Mouse (Mus musculus) megakaryocyte, embryonic 14.5 days (primary cell): ENCODE measurements at regions not wholly inside any gene's neighbourhood (a gene's known extent, or its start where the extent isn't known, plus 50 kb on each side); places are given as distances from the start of the nearest gene placed in this dataset.

Experiments used
- H3K27me3 ChIP-seq: replicated peaks from 2 replicates; pipeline ENCODE3; 2012; ENCODE audit warnings: inconsistent platforms
- H3K36me3 ChIP-seq: replicated peaks from 2 replicates; pipeline ENCODE3; 2012; ENCODE audit warnings: low read length, inconsistent platforms, mixed read lengths
- H3K4me1 ChIP-seq: 2 replicates; pipeline ENCODE4 v1.6.1; 2012; ENCODE audit warnings: inconsistent platforms
- H3K4me3 ChIP-seq: replicated peaks from 2 replicates; pipeline ENCODE3; 2012; ENCODE audit warnings: moderate library complexity, mild to moderate bottlenecking, inconsistent platforms
- H3K9me3 ChIP-seq: 2 replicates; pipeline ENCODE4 v1.6.1; 2012; ENCODE audit warnings: inconsistent platforms
- FLI1 ChIP-seq: IDR thresholded peaks from 2 replicates; pipeline ENCODE4 v1.6.1; 2012; ENCODE audit warnings: low read length, inconsistent platforms, mixed read lengths
- GATA1 ChIP-seq: IDR thresholded peaks from 3 replicates; pipeline ENCODE4 v1.6.1; 2012; ENCODE audit warnings: mixed read lengths, low read length, inconsistent platforms, borderline replicate concordance

DNA sequence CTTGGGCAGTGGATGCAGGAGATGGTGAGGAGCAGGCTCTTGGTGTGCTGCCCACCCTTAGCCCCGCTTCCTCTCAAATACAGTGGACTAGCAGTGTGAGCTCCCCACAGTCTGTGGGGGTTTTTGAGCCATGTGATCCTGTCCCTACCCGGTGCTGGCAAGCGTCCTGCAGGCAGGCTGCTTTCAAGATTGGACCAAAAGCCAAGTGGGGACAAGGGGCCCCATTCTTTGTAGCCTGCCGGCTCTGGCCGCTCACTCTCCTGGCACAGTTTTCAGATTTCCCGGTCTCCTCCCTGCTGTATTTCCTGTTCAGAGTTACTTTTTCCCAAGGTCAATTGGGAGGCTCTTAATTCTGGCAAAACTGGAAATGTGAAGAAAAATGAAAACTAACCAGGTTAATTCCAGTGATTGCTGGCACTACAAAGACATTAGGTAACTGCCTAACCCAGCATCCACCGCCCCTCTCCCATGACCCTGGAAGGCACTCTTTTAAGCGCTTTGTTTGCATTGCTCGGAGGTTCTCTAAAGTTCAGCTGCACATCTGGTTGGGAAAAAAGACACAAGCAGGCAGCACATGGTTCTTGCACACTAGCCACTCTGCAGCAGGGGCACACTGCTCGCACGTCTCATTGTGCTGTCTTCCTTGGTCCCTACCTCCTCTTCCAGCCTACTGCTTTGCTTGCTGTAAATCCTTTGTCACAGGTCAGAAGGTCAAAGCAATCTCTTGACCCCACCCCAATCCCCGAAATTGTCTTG is 105.6 kb downstream of the Rassf10 start:
- no peaks in the 10 kb centered on the region for H3K4me1 ChIP-seq
- no peaks in the 10 kb centered on the region for H3K9me3 ChIP-seq
- no peak overlapping the region for H3K4me3 ChIP-seq
- TF ChIP-seq FLI1 (no peak), GATA1 (no peak)
- no peaks in the 10 kb centered on the region for H3K36me3 ChIP-seq
- H3K27me3 ChIP-seq: peaks cover 6% of the 10 kb centered on the region

DNA sequence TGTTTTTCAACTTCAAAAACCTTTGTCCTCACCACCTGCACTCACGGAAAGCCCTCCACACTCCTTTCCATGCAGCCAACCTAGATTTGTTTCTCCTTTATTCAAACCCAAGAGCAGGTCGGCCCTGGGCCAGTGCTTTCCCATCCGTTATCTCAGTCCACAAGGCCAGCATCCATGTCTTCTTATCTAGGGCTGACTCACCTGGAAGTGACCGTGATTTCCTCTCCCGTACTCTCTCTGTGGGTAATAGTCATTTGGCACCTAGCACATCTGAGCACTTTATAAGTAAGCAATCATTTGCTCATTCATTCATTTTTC is 106.2 kb downstream of the Rassf10 start:
- Histone ChIP-seq H3K9me3 (no peaks in the 10 kb centered on the region), H3K27me3 (peaks cover 6% of the 10 kb centered on the region), H3K4me3 (no peak overlapping the region), H3K4me1 (no peaks in the 10 kb centered on the region), H3K36me3 (no peaks in the 10 kb centered on the region)
- no peak for TF ChIP-seq GATA1
- TF ChIP-seq FLI1: no peak

DNA sequence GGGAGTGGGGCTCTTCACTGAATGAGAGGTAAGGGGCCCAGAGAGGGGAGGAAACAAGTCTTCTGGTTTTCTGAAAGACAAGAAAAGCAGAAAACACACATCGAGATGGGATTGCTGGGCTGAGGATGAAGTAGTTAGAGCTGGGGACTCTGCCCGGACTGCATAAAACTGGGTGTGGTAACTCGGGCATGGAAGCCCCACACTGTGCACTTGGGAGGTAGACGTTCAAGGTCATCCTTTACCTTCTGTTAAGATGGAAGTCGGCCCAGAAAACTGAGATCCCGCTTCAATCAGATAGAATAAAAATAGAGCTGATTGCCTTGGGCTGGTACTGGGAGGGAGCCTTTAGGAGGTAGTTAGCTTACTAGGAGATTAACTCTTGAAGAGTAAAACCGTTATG is 107.2 kb downstream of the Rassf10 start:
- TF ChIP-seq GATA1 (no peak), FLI1 (no peak)

DNA sequence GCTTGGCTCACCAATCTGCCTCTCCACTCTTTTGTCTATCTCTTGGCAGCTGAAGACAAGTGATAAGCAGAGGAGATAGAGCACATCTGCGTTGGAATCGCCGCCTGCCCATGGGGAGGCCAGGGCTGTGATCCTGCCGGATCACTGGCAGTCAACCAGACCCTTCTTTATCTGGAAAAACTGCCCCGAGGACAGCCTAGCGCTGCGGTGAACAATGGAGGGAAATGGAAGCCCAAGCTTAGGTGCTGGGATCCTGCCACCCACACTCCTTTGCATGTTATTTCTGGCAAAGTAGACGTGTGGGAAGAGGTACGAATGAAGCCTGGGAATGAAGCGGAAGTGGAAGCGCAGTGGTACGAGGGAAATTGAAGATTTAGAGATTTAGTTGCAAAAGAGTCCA is 112.8 kb downstream of the Rassf10 start:
- Histone ChIP-seq H3K36me3 (no peaks in the 10 kb centered on the region), H3K4me3 (no peak overlapping the region), H3K9me3 (no peaks in the 10 kb centered on the region), H3K27me3 (no peaks in the 10 kb centered on the region), H3K4me1 (no peaks in the 10 kb centered on the region)
- TF ChIP-seq GATA1 (no peak), FLI1 (no peak)

More for the DNA sequence above, 107.2 kb downstream of the Rassf10 start:
- no peaks in the 10 kb centered on the region for H3K4me1 ChIP-seq
- peaks cover 6% of the 10 kb centered on the region for H3K27me3 ChIP-seq
- no peak overlapping the region for H3K4me3 ChIP-seq
- no peaks in the 10 kb centered on the region for H3K9me3 ChIP-seq
- no peaks in the 10 kb centered on the region for H3K36me3 ChIP-seq

DNA sequence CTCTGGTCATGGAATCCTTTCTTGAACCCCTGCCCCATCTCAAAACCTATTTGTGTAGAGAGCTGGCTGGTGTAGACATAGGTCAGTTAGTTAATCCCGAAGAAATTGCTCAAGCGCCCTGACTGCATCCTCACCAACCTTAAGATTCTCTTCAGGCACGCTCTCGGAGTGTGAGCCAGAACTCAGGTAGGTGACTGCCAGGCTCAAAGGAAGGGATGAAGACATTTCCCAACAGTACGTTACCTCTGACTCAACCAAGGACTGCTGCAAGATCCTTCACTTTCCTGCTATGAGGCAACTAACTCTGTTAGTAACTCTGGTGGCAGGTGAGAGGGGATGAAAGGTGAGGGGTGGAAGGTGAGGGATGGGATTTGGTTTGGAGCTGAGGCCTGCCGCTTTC is 114.5 kb downstream of the Rassf10 start:
- Histone ChIP-seq H3K4me1 (no peaks in the 10 kb centered on the region), H3K27me3 (no peaks in the 10 kb centered on the region), H3K9me3 (no peaks in the 10 kb centered on the region), H3K4me3 (no peak overlapping the region), H3K36me3 (no peaks in the 10 kb centered on the region)
- TF ChIP-seq FLI1: no peak
- no peak for TF ChIP-seq GATA1

DNA sequence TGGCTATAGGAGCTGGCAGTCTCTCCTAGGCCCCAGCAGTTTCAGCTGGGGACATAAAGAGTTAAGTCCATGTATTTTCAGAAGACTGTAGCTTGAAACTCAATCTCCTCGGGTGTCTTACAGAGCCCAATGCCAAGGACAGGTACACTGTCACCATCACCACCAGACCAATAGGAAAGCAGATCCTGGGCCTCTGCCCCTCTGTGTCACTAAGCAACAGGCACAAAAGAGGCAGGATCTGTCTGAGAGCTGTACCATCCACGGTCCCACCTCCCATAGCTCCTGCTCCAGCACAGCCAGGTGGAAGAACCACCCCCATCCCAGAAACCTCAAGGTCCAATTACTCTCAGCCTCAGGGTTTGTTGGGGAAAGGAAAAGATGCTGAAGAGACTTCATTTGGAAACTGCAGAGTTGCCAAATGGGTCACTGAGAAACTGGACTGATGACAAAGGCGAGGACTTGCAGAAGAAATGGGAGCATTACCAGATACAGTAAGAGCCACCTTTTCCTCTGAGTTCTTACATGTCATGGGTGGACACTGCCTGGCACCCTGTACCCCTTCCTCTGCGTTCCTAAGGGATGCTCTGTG is 115.7 kb downstream of the Rassf10 start:
- no peak overlapping the region for H3K4me3 ChIP-seq
- no peaks in the 10 kb centered on the region for H3K36me3 ChIP-seq
- no peaks in the 10 kb centered on the region for H3K27me3 ChIP-seq
- H3K4me1 ChIP-seq: no peaks in the 10 kb centered on the region
- no peaks in the 10 kb centered on the region for H3K9me3 ChIP-seq
- TF ChIP-seq GATA1 (no peak), FLI1 (no peak)

DNA sequence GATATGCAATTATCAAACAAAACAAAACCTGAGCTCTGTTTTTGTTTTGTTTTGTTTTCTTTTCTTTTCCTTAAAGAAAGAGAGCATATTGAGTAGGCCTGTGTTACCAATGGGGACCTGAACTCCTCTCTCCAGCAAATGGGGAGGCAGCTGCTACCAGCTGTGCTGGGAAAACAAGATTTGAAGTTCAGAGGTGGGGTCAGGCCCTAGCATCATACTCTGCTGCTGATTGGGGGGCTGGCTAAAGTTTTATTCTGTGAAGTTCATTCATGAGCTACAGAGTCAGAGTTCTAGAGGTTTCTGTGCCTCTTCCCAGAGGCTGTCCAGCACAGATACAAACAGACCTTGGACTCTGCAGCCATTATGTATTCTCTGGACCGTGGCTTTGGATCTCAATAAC is 117.7 kb downstream of the Rassf10 start:
- Histone ChIP-seq H3K36me3 (no peaks in the 10 kb centered on the region), H3K27me3 (no peaks in the 10 kb centered on the region), H3K4me3 (no peak overlapping the region), H3K9me3 (no peaks in the 10 kb centered on the region), H3K4me1 (no peaks in the 10 kb centered on the region)
- TF ChIP-seq GATA1: no peak

DNA sequence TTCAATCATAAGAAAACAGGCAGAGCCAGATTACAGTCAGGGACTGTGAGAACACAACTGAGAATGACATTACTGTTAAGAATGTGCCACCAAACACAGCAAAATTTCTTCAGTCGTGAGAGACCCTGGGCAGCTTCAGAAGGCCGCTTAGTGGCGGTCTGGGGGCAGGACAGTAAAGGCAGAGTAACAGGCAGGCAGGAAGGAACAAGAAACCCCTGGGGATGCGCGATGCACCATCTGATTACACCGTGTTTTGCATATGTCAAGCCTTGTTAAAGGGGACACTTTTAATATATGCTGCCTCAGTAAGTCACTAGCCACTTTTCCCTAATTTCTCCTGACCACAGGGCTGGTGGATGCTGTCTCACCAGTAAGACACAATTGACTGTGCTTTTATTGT is 120.0 kb downstream of the Rassf10 start:
- H3K27me3 ChIP-seq: no peaks in the 10 kb centered on the region
- TF ChIP-seq GATA1 (no peak), FLI1 (no peak)
- H3K4me1 ChIP-seq: no peaks in the 10 kb centered on the region
- H3K9me3 ChIP-seq: no peaks in the 10 kb centered on the region
- H3K36me3 ChIP-seq: no peaks in the 10 kb centered on the region
- no peak overlapping the region for H3K4me3 ChIP-seq

DNA sequence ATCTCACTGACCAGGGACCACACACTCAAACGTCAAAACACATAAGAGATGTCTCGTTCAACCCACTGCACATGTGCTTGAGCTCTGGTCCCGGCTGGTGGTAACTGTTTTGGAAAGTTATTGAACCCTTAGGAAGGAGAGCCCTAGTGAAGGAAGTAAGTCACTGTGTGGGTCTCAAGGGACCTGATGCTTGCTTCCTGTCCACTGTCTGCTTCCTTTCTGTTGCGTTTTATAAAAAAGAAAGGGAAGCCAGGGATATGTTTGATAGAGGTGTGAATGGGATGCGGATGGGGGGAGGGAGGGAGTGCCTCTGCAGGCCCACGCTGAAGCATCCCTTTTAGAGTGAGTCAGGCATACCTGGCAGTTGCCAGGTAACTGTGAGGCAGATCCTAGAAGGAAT is 121.6 kb downstream of the Rassf10 start:
- no peaks in the 10 kb centered on the region for H3K27me3 ChIP-seq
- no peaks in the 10 kb centered on the region for H3K9me3 ChIP-seq
- TF ChIP-seq FLI1 (no peak), GATA1 (no peak)

DNA sequence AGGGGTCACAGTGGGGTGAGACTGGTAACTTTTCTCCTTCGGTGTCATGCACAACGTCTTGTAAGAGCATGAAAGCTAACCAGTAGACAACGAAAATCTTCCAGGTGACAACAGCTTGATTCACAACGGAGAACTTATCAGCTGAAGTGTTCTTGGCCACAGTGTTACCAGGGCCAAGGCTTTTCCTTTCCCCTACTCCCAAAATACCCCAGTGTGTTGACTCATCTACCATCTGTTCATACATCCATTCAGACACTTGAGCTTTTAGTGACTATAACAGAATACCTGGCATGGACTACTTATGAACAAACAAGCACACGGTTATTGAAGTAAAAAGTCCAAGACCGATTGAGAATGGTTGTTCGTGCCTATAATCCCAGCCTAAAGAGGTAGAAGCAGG is 122.5 kb downstream of the Rassf10 start:
- H3K36me3 ChIP-seq: no peaks in the 10 kb centered on the region
- TF ChIP-seq FLI1 (no peak), GATA1 (no peak)
- no peaks in the 10 kb centered on the region for H3K9me3 ChIP-seq

More for the DNA sequence above, 121.6 kb downstream of the Rassf10 start:
- Histone ChIP-seq H3K36me3 (no peaks in the 10 kb centered on the region), H3K4me3 (no peak overlapping the region), H3K4me1 (no peaks in the 10 kb centered on the region)

DNA sequence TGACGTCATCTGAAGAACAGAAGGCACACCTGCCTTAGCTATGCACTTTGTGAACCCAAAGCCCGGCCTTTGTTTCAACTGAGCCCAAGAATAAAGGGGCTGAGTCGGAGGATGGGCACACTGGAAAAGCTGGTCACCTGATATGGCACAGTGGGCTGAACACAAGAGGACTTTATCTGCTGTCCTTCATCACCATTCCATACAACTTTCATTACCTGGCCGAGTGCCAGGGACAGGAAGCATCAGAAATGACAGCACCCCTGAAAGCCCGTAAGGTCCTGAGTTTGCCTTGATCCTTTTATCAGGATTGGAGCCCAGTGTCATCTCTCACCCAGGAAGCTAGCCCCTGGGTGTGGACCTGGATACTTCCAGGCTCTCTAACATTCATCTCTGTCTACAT is 126.1 kb upstream of the Arntl start:
- Histone ChIP-seq H3K4me3 (no peak overlapping the region), H3K9me3 (no peaks in the 10 kb centered on the region), H3K4me1 (no peaks in the 10 kb centered on the region), H3K36me3 (no peaks in the 10 kb centered on the region), H3K27me3 (no peaks in the 10 kb centered on the region)
- TF ChIP-seq GATA1 (no peak), FLI1 (no peak)

More for the DNA sequence above, 122.5 kb downstream of the Rassf10 start:
- H3K4me3 ChIP-seq: no peak overlapping the region
- H3K27me3 ChIP-seq: no peaks in the 10 kb centered on the region
- no peaks in the 10 kb centered on the region for H3K4me1 ChIP-seq
